Mouse (Mus musculus): ENCODE results near the gene Rnaseh2c.

Rnaseh2c gene

DNA sequence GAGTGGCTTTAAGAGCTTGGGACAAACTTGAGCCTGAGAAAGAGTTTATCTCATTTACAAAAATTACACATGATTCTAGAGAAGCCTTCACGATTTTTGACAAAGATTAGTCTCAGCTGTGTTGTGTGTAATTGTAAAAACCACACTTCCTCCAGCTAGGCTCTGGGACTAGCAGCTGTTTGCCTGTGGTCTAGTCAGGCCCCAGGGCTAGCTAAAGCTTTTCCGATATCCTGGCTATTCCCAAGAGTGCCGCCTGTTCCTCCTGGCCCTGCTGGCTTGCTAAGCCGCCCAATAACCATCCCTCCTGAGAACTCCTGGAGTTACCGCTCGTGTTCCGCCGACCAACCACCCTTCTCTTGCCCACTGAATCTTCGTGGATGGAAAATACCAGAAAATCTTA is 30.4 kb downstream of the Rnaseh2c start:
- DNase-seq (ENCODE audit: low spot score in 2 of 2), result no peak

DNA sequence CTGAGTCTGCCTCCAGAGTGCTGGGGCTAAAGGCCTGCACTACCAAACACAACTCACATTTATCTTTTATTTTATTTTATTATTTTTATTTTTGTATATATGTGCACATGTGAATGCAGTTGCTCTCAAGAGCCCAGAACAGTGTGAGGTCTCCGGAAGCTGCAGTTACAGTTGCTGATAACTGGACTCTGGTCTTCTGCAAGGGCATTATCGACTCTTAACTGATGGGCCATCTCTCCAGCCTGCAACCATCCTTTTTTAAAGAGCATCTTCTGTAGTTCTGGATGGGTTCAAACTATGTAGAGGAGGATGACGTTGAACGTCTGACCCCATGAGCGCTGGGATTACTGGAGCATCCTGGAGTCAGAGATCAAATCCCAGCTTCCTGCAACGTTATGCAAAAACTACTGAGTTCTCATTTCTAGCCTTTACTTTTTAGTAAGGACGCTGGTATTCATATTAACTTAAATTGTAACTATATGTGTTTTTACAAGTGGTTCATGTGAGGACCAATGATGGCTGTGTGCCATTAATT is 34.4 kb downstream of the Rnaseh2c start:
- no peak for DNase-seq (ENCODE audit: low spot score in 2 of 2)

DNA sequence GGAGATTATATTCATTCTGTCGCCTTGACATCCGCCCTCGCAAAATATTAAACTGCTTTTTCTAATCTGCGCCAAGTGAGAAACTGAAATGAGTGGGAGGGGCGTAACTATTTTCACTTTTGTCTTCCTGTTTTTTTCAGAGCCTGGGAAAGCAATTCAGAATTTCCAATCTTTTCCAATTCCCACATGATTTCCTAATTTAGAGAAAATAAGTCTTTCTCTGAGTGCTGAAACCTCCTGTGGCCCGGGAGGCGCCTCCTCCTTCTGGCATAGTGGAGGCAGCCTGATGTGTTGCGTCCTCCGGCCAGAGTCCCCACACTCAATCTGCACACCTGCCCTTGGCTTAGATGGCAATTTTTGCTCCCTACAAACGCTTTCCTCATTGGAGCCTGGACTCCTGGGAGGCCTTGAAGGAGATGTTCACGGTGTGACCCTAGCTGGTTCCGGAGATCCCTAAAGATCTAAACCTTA is 34.9 kb downstream of the Rnaseh2c start:
- no peak for DNase-seq (ENCODE audit: low spot score in 2 of 2)

DNA sequence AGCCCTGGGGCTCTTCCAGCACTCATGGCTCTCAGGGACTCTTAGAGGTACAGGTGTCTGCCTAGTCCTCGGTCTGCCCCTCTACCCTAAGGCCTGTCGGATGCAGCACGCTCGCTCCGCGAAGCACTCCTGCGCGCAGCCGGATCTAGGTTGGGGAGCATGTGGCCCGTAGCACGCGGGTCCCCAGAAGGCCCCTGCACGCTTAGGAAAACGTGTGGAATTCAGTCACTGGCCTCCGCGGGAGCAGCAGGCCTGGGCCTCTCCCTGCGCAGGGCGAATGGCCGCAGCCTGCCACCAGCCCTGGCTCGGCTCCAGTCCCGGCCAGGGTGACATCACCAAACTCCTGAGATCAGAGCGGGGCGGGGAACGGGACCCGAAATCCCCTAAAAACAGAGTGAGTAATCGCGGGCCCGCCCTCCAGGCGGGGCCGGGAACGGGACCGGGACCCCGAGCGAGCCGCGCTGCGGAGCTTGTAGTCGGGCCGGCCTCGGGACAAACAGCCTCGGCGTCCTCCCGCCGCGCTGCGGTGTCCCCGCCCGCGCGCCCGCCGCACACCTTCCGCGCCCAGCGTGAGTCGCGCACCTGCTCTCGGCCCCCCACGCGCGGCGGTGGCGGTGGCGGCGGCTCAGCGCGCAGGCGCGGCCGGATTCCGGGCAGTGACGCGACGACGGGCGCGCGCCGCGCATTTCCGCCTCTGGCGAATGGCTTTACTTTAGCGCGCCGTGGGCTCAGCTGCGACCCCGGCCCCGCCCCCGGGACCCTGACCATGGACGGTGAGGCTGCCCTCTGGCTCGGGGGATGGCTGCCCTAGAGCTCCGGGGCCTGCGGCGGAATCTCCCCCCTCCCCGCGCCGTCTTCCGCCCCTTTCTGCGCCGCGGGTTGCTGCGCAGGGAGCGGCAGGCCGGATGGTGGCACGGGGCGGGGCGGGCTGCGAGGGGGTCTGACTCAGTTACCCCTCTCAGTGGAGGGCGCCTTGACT is 35.7 kb downstream of the Rnaseh2c start, which contains the start of gene Rela:
Gene Rela (plus strand): TSS at position 415 of the 979 bp plus-strand sequence.
- DNase-seq (ENCODE audit: low spot score in 2 of 2), result peak; percentile 88 to 94

DNA sequence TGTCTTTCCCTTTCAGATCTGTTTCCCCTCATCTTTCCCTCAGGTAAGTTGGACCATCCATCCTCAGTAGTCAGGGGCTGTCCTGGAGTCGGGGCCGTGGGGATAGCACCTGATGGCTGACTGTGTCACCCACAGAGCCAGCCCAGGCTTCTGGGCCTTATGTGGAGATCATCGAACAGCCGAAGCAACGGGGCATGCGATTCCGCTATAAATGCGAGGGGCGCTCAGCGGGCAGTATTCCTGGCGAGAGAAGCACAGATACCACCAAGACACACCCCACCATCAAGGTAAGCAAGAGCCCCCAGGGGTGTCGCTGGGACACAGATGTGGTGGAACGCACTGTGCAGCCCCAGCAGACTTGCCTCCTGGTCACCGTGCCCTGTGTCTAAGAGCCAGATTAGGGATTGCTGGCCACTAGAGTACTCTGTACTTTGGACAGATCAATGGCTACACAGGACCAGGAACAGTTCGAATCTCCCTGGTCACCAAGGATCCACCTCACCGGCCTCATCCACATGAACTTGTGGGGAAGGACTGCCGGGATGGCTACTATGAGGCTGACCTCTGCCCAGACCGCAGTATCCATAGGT is 36.8 kb downstream of the Rnaseh2c start:
- DNase-seq (ENCODE audit: low spot score in 2 of 2), result no peak

DNA sequence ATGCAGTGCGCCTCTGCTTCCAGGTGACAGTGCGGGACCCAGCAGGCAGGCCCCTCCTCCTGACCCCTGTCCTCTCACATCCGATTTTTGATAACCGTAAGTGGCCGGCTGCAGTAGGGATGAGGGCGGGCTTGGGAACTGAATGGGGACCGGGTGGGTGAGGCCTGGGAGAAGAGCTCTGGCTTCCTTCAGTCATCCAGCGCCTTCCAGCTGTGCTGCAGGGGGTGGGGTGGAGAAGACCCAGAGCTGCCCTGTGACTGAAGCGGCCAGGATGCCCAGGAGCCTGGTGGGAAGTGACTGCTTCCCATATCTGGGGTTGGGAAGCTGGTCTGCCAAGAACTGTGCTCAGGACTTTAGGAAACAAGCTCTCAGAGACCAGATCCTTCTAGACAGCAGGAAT is 38.7 kb downstream of the Rnaseh2c start:
- no peak for DNase-seq (ENCODE audit: low spot score in 2 of 2)

DNA sequence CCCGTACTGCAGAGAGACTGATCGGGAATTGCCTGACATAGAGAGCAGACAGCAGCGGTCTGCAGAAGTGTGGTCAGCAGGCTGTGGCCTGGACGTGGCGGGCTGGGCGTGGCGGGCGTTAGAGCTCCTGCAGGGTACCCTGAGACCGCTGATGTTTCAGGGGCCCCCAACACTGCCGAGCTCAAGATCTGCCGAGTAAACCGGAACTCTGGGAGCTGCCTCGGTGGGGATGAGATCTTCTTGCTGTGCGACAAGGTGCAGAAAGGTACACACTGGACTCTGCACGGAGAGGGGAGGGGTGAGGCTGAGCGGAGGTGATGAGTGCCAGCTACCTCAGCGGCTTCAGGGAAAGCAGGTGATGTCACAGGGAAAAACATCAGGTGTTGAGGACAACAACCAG is 39.3 kb downstream of the Rnaseh2c start:
- no peak for DNase-seq (ENCODE audit: low spot score in 2 of 2)

DNA sequence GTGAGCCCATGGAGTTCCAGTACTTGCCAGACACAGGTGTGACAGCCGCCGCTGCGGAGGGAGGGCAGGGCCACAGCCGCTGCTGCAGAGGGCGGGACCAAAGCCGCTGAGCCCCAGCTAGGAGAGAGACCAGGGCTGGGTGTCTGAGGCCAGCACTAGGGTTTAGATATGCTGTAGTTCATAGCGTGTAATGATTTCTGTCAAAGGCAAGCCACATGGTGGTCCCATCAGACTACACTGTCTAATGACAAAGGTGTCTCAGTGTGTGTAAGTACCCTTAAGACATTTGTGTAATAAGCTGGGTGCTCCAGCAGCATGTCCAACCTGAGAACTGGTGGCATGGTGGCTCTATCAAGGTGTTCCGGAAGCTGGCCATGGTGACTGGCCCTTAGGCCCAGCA is 40.0 kb downstream of the Rnaseh2c start:
- no peak for DNase-seq (ENCODE audit: low spot score in 2 of 2)

DNA sequence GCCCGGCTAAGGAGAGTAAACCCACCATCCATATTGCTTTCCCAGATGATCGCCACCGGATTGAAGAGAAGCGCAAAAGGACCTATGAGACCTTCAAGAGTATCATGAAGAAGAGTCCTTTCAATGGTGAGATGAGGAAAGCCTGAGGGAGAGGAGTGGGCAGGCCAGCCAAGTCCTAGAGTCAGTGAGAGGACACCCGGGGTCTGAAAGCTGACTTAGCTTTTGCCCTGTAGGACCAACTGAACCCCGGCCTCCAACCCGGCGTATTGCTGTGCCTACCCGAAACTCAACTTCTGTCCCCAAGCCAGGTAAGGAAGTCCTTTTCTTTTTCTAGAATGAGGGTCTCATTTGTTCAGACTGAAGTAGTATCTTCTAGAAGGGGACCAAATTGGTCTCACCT is 43.6 kb downstream of the Rnaseh2c start:
- DNase-seq (ENCODE audit: low spot score in 2 of 2), result no peak

DNA sequence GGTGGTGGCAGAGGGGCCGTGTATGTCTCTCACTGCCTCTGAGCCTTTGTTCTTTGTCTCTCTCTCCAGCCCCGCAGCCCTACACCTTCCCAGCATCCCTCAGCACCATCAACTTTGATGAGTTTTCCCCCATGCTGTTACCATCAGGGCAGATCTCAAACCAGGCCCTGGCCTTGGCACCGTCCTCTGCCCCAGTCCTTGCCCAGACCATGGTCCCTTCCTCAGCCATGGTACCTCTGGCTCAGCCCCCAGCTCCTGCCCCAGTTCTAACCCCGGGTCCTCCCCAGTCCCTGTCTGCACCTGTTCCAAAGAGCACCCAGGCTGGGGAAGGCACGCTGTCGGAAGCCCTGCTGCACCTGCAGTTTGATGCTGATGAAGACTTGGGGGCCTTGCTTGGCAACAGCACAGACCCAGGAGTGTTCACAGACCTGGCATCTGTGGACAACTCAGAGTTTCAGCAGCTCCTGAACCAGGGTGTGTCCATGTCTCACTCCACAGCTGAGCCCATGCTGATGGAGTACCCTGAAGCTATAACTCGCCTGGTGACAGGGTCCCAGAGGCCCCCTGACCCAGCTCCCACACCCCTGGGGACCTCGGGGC is 45.2 kb downstream of the Rnaseh2c start:
- no peak for DNase-seq (ENCODE audit: low spot score in 2 of 2)

DNA sequence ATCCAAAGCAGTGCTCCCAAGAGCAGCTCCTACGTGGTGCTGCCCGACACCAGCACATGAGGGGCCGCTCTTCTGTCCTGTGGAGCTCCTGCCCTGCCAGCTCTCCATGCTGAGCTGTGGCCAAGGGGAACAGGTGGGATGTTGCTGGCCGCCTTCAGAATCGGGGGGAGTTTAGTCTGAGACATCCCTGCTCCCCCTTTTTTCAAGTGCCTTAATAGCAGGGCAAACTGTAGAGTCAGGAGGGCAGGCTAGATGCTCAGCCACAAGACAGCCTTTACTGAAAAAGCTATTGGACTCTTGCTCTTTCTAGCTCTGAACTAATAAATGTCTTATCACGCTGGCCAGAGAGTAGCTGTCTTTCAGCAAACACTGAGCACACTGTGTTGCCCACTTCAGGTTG is 46.1 kb downstream of the Rnaseh2c start:
- DNase-seq (ENCODE audit: low spot score in 2 of 2), result no peak

DNA sequence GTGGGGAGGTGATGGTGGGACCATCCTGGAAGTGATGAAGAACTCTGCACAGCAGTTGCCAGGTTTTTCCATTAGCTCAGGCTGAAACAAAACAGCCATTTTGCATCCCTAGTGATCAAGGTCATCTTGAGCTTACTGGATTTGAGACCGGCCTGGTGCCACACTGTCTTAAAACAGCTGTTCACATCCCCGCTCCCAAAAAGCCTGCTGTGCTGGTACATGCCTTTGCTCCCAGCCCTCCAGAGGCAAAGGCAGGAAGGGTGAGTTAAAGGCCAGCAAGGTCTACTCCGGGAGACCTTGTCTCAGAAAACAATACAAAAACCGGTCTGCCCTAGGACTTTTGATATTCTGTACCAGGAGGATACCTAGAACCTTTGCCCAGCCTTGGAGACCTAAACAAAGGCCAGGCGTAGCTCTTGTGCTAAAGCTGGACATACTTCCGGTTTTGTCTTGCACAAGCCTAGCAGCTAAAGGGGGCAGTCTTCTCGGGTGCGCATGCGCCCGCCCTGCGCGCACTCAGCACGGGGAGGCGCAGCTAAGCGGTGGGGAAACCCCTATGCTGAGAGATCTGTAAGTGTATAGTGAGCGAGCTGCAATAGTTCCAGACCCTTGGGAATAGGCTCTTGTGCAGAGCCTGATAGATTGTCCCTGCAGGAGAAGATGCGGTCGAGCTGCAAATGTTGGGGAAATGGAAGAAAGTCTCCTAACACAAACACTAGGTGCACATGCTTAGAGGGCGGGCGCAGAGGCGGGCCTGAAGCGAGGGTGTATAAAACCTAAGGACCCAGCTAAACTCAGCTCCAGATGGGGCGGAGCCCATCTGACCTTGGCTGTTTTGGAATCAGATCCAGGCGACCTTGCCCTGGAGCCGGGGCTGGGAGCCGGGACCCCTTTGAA is 47.0 kb downstream of the Rnaseh2c start:
- peak; percentile 66 to 82 for DNase-seq (ENCODE audit: low spot score in 2 of 2)

DNA sequence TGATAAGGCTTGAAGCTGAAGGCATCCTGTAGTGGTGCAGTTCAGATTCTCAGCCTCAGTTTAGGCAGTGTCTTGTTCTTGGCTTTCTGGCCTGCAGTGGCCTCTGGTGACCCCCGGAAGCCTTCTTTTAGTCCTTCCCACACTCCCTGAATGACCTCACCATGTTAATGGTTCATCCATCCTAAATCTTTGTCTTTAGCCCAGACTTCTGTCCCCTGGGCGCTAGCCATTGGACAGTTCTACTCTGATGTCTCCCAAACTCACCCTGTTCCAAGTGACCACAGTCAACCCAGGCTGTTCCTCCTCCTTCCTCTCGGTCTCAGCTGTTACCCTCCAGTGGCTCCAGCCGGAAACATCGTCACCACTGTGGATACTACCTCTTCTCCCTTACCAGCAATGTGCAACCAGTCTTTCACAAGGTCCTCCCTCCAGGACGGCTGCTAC is 47.6 kb downstream of the Rnaseh2c start:
- peak in 1 of 2 experiments; percentile 43 for DNase-seq (ENCODE audit: low spot score in 2 of 2)

DNA sequence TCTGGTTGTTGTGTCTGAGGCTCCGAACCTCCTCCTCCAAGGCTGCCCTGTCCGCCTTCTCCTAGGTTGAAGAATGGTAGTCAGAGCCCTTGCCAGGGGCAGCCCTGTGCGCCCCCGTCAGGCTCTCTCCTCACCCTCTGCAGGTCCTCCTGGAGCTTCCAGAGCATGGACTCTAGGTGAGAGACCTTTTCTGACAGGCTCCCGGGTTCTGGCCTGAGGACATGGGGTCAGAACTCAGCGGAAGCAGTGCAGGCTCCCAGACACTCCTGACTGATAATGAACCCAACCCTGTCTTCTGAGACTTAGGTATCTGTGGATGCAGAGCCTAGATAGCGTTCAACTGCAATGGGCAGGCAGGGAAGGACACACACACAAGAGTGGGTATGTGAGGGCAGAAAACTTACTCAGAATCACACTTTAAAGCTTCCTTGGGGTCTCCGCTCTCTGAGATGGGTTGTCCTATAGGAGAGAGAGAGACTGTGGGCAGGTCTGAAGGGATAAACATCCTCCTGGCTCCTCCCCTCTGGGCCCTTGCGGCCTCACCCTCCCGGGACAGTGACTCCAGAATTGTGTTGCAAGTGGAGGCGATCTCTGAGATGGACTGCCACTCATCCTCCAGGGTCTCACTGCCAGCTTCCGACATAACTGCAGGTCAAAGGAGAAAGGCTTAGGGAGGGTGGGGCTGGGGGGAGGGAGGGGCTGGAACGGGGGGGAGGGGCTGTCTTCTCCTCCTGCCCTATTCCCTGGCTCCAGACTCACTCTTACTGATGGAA is 50.0 kb downstream of the Rnaseh2c start:
- no peak for DNase-seq (ENCODE audit: low spot score in 2 of 2)

DNA sequence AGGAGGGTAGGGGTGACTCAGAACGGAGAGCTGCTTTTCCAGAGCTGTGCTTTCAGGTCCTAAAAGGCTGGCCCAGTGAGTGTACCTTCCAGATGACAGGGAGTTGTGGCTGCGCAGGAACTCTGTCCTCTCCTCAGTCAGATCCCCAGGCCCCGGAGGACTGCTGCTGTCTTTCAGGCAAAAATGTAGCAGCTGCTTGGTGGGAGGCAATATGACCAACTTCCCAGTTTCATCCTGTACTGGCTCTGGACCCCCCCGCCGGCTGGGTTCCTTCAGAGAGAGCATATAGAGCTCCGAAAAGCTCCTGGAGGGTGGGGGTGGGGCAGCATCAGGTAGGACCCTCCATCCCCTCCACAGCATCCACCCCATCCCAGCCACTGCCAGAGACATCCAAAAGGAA is 50.9 kb downstream of the Rnaseh2c start:
- DNase-seq (ENCODE audit: low spot score in 2 of 2), result no peak

DNA sequence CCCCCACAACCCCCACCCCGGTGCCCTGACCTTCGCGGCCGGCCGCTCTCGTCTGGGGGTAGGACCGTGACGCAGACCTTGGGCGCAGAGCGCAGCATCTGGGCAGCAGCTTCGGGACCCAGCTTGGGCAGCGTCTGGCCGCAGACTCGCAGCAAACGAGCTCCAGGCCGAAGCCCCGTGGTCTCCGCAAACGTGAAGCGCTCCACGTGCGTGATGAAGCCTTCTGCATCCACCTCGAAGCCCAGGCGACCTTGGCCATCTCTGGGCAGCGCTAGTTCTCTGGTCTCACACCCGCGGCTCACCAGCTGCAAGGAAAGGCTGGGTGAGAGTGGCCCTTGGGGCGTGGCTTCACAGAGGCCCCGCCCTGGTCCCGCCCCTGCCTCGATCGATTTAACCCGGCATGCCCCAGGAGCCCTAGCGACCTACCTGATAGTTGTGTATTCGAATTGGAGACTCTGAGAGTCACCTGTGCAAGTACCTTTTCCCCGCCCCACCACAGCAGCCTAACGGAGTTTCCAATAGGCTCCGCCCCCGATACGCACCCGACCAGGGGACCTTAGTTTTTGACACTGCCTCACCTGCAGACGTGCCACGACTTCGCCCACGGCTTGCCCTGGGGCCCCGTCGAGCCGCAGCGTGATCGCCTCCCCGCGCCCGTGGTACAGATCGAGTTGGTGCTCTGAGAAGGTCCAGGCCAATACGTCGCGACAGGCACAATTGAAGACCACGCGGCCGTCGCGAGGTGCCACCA is 52.5 kb downstream of the Rnaseh2c start:
- DNase-seq (ENCODE audit: low spot score in 2 of 2), result no peak

DNA sequence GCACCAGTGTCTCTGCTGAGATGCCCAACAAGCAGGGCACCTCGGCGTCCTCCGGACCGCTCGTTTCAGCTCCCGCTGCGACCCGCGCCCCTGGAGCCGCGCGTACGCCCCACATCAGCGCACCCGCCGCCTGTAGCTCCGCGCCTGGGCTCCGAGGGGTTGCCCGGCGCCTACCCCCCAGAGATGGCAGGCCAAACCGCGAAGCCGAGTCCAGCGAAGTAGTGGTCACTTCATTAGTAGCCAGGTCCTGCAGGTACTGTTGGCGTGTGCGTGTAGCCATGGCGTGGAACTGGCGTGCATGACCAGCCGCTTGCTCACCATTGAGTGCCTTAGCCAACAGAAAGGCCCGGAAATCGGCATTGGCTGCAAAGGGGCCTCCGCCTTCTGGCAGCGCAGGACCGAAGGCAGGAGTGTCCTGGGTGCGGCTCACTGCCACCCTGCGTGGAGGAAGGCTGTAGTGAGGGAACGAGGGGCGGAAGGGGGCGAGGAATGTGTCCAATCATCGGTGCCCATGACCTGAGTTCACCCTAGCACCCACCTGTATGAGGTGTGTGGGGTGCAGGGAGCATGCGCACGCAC is 53.1 kb downstream of the Rnaseh2c start:
- no peak for DNase-seq (ENCODE audit: low spot score in 2 of 2)
